Mouse (Mus musculus) left cerebral cortex, postnatal 25 days (tissue): Measurements from ENCODE around the gene Gm38119. TPM values are rescaled to one million over a fixed set of nuclear protein-coding genes. Genes with fewer than 3 reads are reported as not detected.
"Not testable (repeated sequence)": the region's sequence is repeated elsewhere in the genome, so short reads cannot be mapped to it uniquely, and the experiment has no call there.

Experiments used
- DNase-seq, 2 experiments: peaks; one replicate each; pipeline ENCODE4 v3.0.0; 2022; ENCODE audit warnings: low spot score in 2 of 2, mixed read lengths in 1 of 2
- intact Hi-C: fragments of 180-260 bp; cut with DNase I; formaldehyde crosslinking; loops from one replicate; pipeline ENCODE4 v1.15.1; 2025
- total RNA-seq, 2 experiments: library from RNA; stranded (reverse); gene quantifications; 2 replicates each; pipeline ENCODE4 v1.2.3; 2021

Gm38119 gene
- total RNA-seq = not detected

DNA sequence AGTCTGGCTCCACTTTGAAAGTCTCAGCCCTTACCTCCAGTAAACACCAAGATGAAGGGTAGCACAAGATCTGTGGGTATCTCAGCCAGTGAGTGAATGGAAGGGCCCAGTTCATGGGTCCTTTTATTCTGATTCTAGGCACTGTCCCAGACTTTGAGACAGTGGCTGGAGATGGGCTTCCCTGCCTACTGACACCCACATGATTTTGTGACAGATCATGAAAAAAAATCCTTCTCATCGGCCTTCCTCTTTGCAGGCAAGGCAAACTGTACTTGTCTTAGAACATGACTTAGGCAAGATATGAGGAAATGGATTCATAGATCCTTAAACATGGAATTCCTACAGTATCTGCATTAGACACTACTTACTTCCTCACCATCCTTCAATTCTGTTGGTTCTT lies at the start of gene Gm38119:
Gene Gm38119, minus strand, starts transcription at position 101 of the 400 bp plus-strand sequence.
- intact Hi-C loops = no loop called here
- no peak for DNase-seq

DNA sequence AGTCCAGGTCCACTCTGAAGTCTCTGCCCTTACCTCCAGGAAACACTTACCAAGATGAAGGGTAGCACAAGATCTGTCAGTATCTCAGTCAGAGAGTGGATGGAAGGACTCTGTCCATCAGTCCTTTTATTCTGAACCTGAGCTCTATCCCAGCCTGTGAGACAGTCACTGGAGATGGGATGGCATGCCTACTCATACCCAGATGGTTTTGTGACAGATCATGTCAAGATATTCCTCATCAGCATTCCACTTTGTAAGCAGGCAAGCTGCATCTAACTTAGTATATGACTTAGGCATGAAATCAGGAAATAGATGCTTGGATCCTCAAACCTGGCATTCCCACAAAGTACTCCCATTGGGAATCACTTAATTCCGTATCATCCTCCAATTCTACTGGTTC lies 39.9 kb upstream of the Gm38119 start, which contains the start of gene Lce1i:
Gene Lce1i, minus strand, starts transcription at position 101 of the 400 bp plus-strand sequence.
- intact Hi-C loops = no loop called here
- no peak for DNase-seq

DNA sequence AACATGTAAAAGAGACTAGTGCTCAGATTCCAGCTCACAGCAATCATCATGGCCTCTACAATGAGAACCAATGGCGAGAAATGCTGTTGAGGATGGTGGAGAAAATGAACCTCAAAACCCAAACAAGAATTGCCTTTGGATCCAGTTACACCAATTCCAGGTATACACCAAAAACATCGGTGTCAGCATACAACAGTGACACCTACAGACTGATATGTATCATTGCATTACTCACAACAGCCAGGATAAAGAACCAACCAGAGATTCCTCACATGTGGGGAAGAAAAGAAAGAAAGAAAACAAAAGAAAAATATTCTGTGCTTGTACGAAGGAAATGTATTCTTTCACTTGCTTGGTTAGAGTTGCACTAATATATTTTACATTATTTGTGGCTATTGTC lies 32.7 kb upstream of the Gm38119 start:
- DNase-seq = no peak
- intact Hi-C loops = loop anchor here (5.0 kb wide), 1 partner anchor 619 kb away; no protein-coding TSS in a partner anchor

DNA sequence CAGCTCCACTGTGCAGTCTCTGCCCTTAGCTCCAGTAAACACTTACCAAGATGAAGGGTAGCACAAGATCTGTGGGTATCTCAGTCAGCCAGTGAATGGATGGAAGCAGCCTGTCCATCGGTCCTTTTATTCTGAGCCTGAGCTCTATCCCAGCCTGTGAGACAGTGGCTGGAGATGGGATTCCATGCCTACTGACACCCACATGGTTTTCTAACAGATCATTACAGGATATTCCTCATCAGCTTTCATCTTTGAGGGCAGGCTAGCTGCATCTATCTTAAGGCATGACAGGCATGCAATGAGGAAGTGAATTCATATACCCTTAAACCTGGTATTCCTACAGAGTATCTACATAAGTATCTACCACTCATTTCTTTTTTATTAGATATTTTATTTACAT lies 26.1 kb upstream of the Gm38119 start, which contains the start of gene Lce1h:
Gene Lce1h, minus strand, starts transcription at position 101 of the 400 bp plus-strand sequence.
- intact Hi-C loops = no loop called here
- no peak for DNase-seq

DNA sequence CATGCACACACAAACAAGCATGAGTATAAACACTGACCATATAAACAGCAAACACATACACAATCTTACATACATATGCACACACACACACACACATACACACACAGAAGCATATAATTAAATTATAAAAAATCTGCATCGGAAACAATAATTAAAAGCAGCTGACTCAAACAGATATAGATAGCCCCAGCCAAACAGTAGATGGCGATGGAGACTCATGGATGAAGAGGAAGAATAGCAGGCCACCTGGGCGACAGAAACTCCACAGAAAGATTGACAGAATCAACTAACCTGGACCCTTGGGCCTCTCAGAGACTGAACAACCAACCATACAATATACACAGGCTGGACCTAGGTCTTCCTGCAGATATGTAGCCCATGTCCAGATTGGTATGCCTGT lies 14.3 kb upstream of the Gm38119 start:
- intact Hi-C loops = loop anchor here (5.0 kb wide), 1 partner anchor 149 kb away; no protein-coding TSS in a partner anchor
- no peak for DNase-seq

DNA sequence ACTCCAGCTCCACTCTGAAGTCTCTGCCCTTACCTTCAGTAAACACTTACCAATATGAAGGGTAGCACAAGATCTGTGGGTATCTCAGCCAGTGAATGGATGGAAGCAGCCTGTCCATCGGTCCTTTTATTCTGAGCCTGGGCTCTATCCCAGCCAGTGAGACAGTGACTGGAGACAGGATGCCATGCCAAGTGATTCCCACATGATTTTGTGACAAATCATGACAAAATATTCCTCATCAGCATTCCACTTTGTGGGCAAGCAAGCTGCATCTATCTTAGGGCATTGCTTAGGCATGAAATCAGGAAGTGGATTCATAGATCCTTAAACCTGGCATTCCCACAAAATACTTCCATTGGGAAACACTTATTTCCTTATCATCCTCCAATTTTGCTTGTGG lies 13.3 kb upstream of the Gm38119 start, which contains the start of gene Lce1g:
Gene Lce1g, minus strand, starts transcription at position 101 of the 400 bp plus-strand sequence.
- intact Hi-C loops = loop anchor here (5.0 kb wide), 1 partner anchor 150 kb away; no protein-coding TSS in a partner anchor
- no peak for DNase-seq

DNA sequence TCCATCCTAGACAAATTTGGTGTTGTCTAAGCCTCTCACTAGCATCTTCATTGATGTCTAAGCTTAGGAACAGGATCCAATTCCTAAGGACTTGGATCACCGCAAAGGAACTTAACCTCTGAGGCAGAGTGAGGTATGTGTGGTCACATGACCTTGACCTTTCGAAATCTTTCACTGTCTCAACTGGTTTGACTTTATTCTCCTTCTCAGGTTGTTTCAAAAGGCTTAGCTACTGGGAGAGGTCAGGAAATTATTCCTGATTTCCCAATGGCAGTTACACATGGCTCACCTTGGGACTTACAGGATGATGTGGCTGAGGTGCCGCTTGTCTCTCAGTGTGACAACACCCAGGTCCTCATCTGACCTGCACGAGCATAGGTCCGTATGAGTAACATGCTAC lies 16.3 kb downstream of the Gm38119 start:
- intact Hi-C loops = no loop called here
- no peak for DNase-seq

DNA sequence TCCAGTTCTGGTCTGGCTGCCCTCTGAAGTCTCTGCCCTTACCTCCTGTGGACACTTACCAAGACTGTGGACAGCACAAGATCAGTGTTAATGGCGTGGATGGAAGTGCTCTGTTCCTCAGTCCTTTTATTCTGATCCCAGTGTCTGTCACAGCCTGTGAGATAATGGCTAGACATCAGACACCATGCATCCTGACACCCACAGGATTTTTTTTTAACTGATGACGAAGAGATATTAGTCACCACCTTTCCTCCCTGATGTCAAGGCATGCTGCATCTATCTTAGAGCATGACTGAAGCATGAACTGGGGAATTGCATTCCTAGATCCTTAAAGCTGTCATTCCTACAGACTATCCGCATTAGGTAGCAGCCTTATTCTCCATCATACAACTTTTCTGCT lies 18.6 kb downstream of the Gm38119 start, which contains the start of gene Lce1f:
Gene Lce1f, minus strand, starts transcription at position 101 of the 400 bp plus-strand sequence.
- no peak for DNase-seq
- intact Hi-C loops = no loop called here

DNA sequence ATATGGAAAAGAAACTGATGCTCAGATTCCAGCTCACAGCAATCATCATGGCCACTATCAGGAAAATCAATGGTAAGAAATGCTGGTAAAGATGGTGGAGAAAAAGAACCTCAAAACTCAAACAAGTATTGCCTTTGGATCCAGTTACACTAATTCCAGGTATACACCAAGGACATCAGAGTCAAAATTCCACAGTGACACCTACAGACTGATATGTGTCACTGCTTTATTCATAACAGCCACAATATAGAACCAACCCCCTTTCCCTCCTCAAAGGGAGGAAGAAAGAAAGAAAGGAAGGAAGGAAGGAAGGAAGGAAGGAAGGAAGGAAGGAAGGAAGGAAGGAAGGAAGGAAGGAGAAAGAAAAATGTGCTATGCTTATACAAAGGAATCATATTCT lies 23.8 kb downstream of the Gm38119 start:
- DNase-seq = no peak
- intact Hi-C loops = no loop called here

DNA sequence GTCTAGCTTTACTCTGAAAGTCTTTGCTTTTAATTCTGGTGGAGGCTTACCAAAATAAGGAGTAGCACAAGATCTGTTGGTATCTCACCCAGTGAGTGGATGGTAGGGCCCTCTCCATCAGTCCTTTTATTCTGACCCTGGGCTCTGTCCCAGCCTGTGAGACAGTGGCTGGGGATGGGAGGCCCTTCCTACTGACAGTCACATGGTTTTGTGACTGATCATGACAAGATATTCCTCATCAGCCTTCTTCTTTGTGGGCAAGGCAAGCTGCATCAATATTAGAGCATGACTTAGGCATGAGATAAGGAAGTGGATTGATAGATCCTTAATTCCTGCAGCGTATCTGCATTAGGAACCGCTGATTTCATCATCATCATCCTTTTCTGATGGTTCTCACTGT lies 29.9 kb downstream of the Gm38119 start, which contains the start of gene Lce1e:
Gene Lce1e, minus strand, starts transcription at position 101 of the 400 bp plus-strand sequence.
- no peak for DNase-seq
- intact Hi-C loops = no loop called here

DNA sequence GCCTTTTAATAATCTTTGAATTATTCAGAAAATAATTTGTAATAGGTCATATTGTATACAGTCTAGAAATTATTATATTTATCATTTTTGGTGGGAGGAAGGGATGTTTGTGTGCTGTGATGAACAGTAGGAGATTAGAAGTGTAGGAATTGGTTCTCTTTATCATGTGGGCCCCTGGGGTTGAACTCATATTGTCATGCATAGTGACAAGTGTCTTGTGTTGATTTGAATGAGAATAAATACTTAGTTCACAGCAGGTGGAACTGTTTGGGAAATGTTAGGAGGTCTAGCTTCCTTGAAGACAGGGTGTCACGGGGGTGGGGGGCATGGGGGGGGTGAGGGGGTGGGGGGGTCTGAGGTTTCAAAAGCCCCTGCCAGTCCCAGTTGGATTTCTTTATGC lies 44.3 kb downstream of the Gm38119 start:
- intact Hi-C loops = no loop called here
- no peak for DNase-seq

DNA sequence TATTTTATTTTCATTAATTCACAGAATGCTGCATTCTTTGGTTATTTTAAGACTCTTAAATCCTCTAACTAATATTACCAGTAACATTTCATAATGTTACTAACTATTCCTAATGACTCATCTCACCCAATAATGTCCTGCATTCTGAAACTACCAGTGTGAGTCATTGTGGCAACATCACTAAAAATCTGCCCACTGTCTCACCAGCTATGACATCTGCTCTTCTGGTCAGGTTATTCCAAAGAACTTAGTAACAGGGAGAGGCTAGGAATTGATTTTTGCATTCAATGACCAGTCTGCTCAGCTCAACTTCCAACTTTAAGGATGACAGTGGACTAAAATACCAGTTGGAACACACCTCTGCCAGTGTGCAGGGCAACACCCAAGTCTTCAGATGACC lies 47.2 kb downstream of the Gm38119 start:
- intact Hi-C loops = no loop called here
- DNase-seq = no peak

DNA sequence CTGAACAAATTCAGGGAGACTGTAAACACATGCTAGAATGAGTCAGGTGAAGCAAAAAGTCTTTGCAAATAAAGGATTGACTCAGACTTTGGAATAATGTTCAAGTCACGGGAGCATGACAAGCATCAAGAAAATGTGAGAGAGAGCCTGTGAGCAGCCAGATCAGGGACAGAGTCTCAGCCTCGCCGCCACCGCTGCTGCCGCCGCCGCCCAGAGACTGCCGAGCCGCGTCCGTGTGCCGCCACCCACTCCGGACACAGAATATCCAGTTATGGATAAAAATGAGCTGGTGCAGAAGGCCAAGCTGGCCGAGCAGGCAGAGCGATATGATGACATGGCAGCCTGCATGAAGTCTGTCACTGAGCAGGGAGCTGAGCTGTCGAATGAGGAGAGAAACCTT lies 49.7 kb downstream of the Gm38119 start:
- intact Hi-C loops = not testable (repeated sequence)
- DNase-seq = peak in 1 of 2 experiments; percentile 2

Other genes with a start within 250 kb of the Gm38119 start
- not detected for gene Sprr4, start 238.6 kb downstream of the Gm38119 start, total RNA-seq
- gene 2310046K23Rik, start 204.6 kb downstream of the Gm38119 start, total RNA-seq = not detected
- gene Ivl, start 165.4 kb downstream of the Gm38119 start, total RNA-seq = not detected
- gene Smcp, start 150.1 kb downstream of the Gm38119 start, total RNA-seq = not detected
- gene 2210017I01Rik, start 131.6 kb downstream of the Gm38119 start, total RNA-seq = not detected
- not detected for gene Lce6a, start 117.4 kb downstream of the Gm38119 start, total RNA-seq
- not detected for gene Lce1a1, start 90.8 kb downstream of the Gm38119 start, total RNA-seq
- not detected for gene Lce1b, start 82.2 kb downstream of the Gm38119 start, total RNA-seq
- not detected for gene Lce1a2, start 68.8 kb downstream of the Gm38119 start, total RNA-seq
- gene Lce1c, start 59.8 kb downstream of the Gm38119 start, total RNA-seq = not detected
- not detected for gene Lce1d, start 51.9 kb downstream of the Gm38119 start, total RNA-seq
- not detected for gene Lce1e, start 30.0 kb downstream of the Gm38119 start, total RNA-seq
- gene Lce1f, start 18.7 kb downstream of the Gm38119 start, total RNA-seq = not detected
- gene Lce1g, start 13.2 kb upstream of the Gm38119 start, total RNA-seq = not detected
- not detected for gene Lce1h, start 26.0 kb upstream of the Gm38119 start, total RNA-seq
- not detected for gene Lce1i, start 39.8 kb upstream of the Gm38119 start, total RNA-seq
- not detected for gene Lce1j, start 51.4 kb upstream of the Gm38119 start, total RNA-seq
- gene Lce1k, start 68.8 kb upstream of the Gm38119 start, total RNA-seq = not detected
- not detected for gene Kprp, start 88.2 kb upstream of the Gm38119 start, total RNA-seq
- not detected for gene Lce1l, start 112.2 kb upstream of the Gm38119 start, total RNA-seq
- gene 2310050C09Rik, start 131.1 kb upstream of the Gm38119 start, total RNA-seq = not detected
- gene Lce3a, start 187.1 kb upstream of the Gm38119 start, total RNA-seq = not detected
- not detected for gene Lce3b, start 193.9 kb upstream of the Gm38119 start, total RNA-seq
- gene Lce3c, start 205.4 kb upstream of the Gm38119 start, total RNA-seq = not detected
- gene Lce3d, start 218.3 kb upstream of the Gm38119 start, total RNA-seq = not detected
- gene Lce3e, start 228.0 kb upstream of the Gm38119 start, total RNA-seq = not detected